ENCODE assay signal across 8 mouse cellular contexts in genomic region chr2:103483289-103483985, GRCm38 (mm10). TPM values are rescaled to one million over a fixed set of nuclear protein-coding genes. Genes with fewer than 3 reads are reported as not detected.
DNase-seq lines count a peak whose midpoint lies in the region; ATAC-seq lines count a peak whose summit lies in the region.

No protein-coding gene starts in this region.

- H3K36me3 ChIP-seq in lung, embryonic 15.5 days: no peaks in the 10 kb centered on the region
- H3K36me3 ChIP-seq in erythroblast, embryonic 14.5 days (ENCODE audit: control insufficient read depth): peaks cover 52% of the 10 kb centered on the region
- H3K36me3 ChIP-seq in limb, embryonic 15.5 days: no peaks in the 10 kb centered on the region
- H3K36me3 ChIP-seq in stomach, embryonic 15.5 days: no peaks in the 10 kb centered on the region

- H3K27ac ChIP-seq in lung, embryonic 15.5 days: no peak overlapping the region
- no peak overlapping the region for H3K27ac ChIP-seq in limb, embryonic 15.5 days
- H3K27ac ChIP-seq in stomach, embryonic 15.5 days: no peak overlapping the region

- intact Hi-C loops in left cerebral cortex, postnatal 36 days (cut with DNase I): no loop called here

- peaks cover 19% of the 10 kb centered on the region for H3K4me1 ChIP-seq in lung, embryonic 15.5 days
- H3K4me1 ChIP-seq in erythroblast, embryonic 14.5 days (ENCODE audit: control insufficient read depth): peaks cover 62% of the 10 kb centered on the region
- H3K4me1 ChIP-seq in limb, embryonic 15.5 days: peaks cover 10% of the 10 kb centered on the region
- 0 out of 2 replicates have a peak, but pooled peaks cover 6% of the 10 kb centered on the region for H3K4me1 ChIP-seq in stomach, embryonic 15.5 days

- H3K4me3 ChIP-seq in lung, embryonic 15.5 days: peak overlapping the region; percentile 74
- H3K4me3 ChIP-seq in erythroblast, embryonic 14.5 days (replicated peaks): peak overlapping the region; percentile 99
- 0 out of 2 replicates have a peak overlapping the region, but pooled peaks have one; percentile 83 for H3K4me3 ChIP-seq in limb, embryonic 15.5 days
- H3K4me3 ChIP-seq in stomach, embryonic 15.5 days (replicated peaks): peak overlapping the region; percentile 82

- no peak for DNase-seq in lung, postnatal 14 days
- no peak for DNase-seq in left cerebral cortex, postnatal 36 days (ENCODE audit: low spot score in 2 of 2)
- no peak for DNase-seq in embryo, embryonic 10 days (ENCODE audit: low spot score)
- no peak for DNase-seq in urinary bladder, postnatal 14 days (ENCODE audit: low spot score)

- 41% methylated on average over 7 of the region's 7 CpGs for WGBS in lung, embryonic 15.5 days
- 77% methylated on average over 7 of the region's 7 CpGs for WGBS in limb, embryonic 15.5 days
- 58% methylated on average over 7 of the region's 7 CpGs for WGBS in stomach, embryonic 15.5 days

- peak overlapping the region; percentile 84 for H3K4me2 ChIP-seq in lung, embryonic 15.5 days
- H3K4me2 ChIP-seq in limb, embryonic 15.5 days: peak overlapping the region; percentile 56
- peak overlapping the region; percentile 65 for H3K4me2 ChIP-seq in stomach, embryonic 15.5 days

- no peak for ATAC-seq in lung, embryonic 15.5 days (ENCODE audit: borderline replicate concordance, extremely low read depth, low FRiP score, low TSS enrichment)
- ATAC-seq in limb, embryonic 15.5 days (ENCODE audit: insufficient number of reproducible peaks, low FRiP score, low TSS enrichment, low read depth): no peak
- no peak for ATAC-seq in stomach, embryonic 15.5 days (ENCODE audit: insufficient read depth, low FRiP score, low read depth)

- H3K27me3 ChIP-seq in lung, embryonic 15.5 days: no peaks in the 10 kb centered on the region
- peaks cover 8% of the 10 kb centered on the region for H3K27me3 ChIP-seq in erythroblast, embryonic 14.5 days (ENCODE audit: control insufficient read depth)
- no peaks in the 10 kb centered on the region for H3K27me3 ChIP-seq in limb, embryonic 15.5 days
- H3K27me3 ChIP-seq in stomach, embryonic 15.5 days (replicated peaks): no peaks in the 10 kb centered on the region

- no peak overlapping the region for H3K9ac ChIP-seq in lung, embryonic 15.5 days
- H3K9ac ChIP-seq in limb, embryonic 15.5 days: no peak overlapping the region
- no peak overlapping the region for H3K9ac ChIP-seq in stomach, embryonic 15.5 days

- no peaks in the 10 kb centered on the region for H3K9me3 ChIP-seq in lung, embryonic 15.5 days
- H3K9me3 ChIP-seq in erythroblast, embryonic 14.5 days (ENCODE audit: control insufficient read depth, low read length): no peaks in the 10 kb centered on the region
- H3K9me3 ChIP-seq in limb, embryonic 15.5 days: no peaks in the 10 kb centered on the region
- no peaks in the 10 kb centered on the region for H3K9me3 ChIP-seq in stomach, embryonic 15.5 days

RNA-seq across cellular contexts. Expression of gene Cat, which starts 1.5 kb away (rescaled TPM):
- 84.1 and 90.6 TPM in 2 replicates for polyA plus RNA-seq in lung, embryonic 15.5 days (2015; fragmentation: Nextera tagmentation; extraction: Ambion mirVana)
- 29.0 and 31.9 TPM in 2 replicates for polyA plus RNA-seq in erythroblast, embryonic 14.5 days (2012)
- 73.1 and 84.3 TPM in 2 replicates for polyA plus RNA-seq in limb, embryonic 15.5 days (2015; fragmentation: Nextera tagmentation; extraction: Ambion mirVana)
- 105 and 126 TPM in 2 replicates for polyA plus RNA-seq in stomach, embryonic 15.5 days (2015; fragmentation: Nextera tagmentation; extraction: Ambion mirVana)
- total RNA-seq in left cerebral cortex, postnatal 36 days (2021): 10 to 100 TPM; 40.2 to 51.7 TPM
